Mouse (Mus musculus) hindbrain, embryonic 10.5 days (tissue): ENCODE data around the gene Fxyd5. TPM values are rescaled to one million over a fixed set of nuclear protein-coding genes. Genes with fewer than 3 reads are reported as not detected.

Experiments
- DNase-seq: peaks from one replicate; pipeline ENCODE4 v3.0.0-alpha.2; 2017; ENCODE audit warnings: low spot score
- H3K27ac ChIP-seq: fragments of 300-500 bp; sonication (generic); 2 replicates; pipeline ENCODE4 v1.5.1; 2016; ENCODE audit warnings: mild to moderate bottlenecking, moderate library complexity
- H3K27me3 ChIP-seq: fragments of 300-500 bp; sonication (generic); 2 replicates; pipeline ENCODE4 v1.6.1; 2016; ENCODE audit warnings: mild to moderate bottlenecking; ENCODE audit not compliant: poor library complexity, insufficient read depth, severe bottlenecking
- H3K36me3 ChIP-seq: fragments of 300-500 bp; sonication (generic); 2 replicates; pipeline ENCODE4 v1.6.1; 2016; ENCODE audit warnings: mild to moderate bottlenecking, moderate library complexity
- H3K4me1 ChIP-seq: fragments of 300-500 bp; sonication (generic); replicated peaks from 2 replicates; pipeline ENCODE4 v1.6.1; 2016; ENCODE audit warnings: mild to moderate bottlenecking
- H3K4me3 ChIP-seq: fragments of 300-500 bp; sonication (generic); 2 replicates; pipeline ENCODE4 v1.5.1; 2016; ENCODE audit warnings: mild to moderate bottlenecking, moderate library complexity
- H3K9me3 ChIP-seq: fragments of 300-500 bp; sonication (generic); 2 replicates; pipeline ENCODE4 v1.6.1; 2016; ENCODE audit warnings: mild to moderate bottlenecking, moderate library complexity
- WGBS: fragments of 180-500 bp; shearing (Covaris S2); methylation state at CpG from one replicate; pipeline ENCODE4 v1.1.7; 2016; 5-methylcytosine and 5-hydroxymethylcytosine counted together
- polyA plus RNA-seq: library from polyadenylated mRNA; unstranded; fragments of >200 nt; fragmentation: Nextera tagmentation; extraction: Ambion mirVana; gene quantifications from 2 replicates; pipeline ENCODE4 v1.2.1, GENCODE M21; 2016

Gene Fxyd5
- polyA plus RNA-seq = 11.6 and 14.7 TPM in 2 replicates

GRCm38 (mm10) chr7:31042431-31042910 lies at the start of gene Fxyd5:
Gene Fxyd5 (minus strand): TSS chr7:31042481.
- Histone ChIP-seq H3K36me3 (no peaks in the 10 kb centered on the region), H3K4me1 (peaks cover 14% of the 10 kb centered on the region), H3K9me3 (no peaks in the 10 kb centered on the region), H3K4me3 (peak within 1 kb of the TSS; percentile 42), H3K27ac (peak within 1 kb of the TSS; percentile 40), H3K27me3 (peaks cover 64% of the 10 kb centered on the region)
- DNase-seq = no peak
- 40% methylated on average over 10 of the region's 10 CpGs for whole genome bisulfite sequencing

GRCm38 (mm10) chr7:31089721-31090120 lies 47.4 kb upstream of the Fxyd5 start:
- no peak overlapping the region for H3K4me3 ChIP-seq
- H3K27me3 ChIP-seq = no peaks in the 10 kb centered on the region
- no peak overlapping the region for H3K27ac ChIP-seq
- peaks cover 17% of the 10 kb centered on the region for H3K4me1 ChIP-seq
- no peak for DNase-seq
- H3K9me3 ChIP-seq = 0 out of 2 replicates have a peak, but pooled peaks cover 3% of the 10 kb centered on the region
- WGBS = 95% methylated on average over 2 of the region's 2 CpGs
- H3K36me3 ChIP-seq = no peaks in the 10 kb centered on the region

GRCm38 (mm10) chr7:31088206-31088605 lies 45.9 kb upstream of the Fxyd5 start:
- Histone ChIP-seq H3K27me3 (no peaks in the 10 kb centered on the region), H3K4me1 (peaks cover 29% of the 10 kb centered on the region), H3K36me3 (no peaks in the 10 kb centered on the region), H3K27ac (peak overlapping the region; percentile 35; the same call in 1 of the 2 replicates), H3K9me3 (0 out of 2 replicates have a peak, but pooled peaks cover 3% of the 10 kb centered on the region), H3K4me3 (no peak overlapping the region)
- no peak for DNase-seq
- 73% methylated on average over 3 of the region's 3 CpGs for WGBS

- WGBS = 60% methylated on average over 2 of the region's 2 CpGs
- Histone ChIP-seq H3K9me3 (0 out of 2 replicates have a peak, but pooled peaks cover 3% of the 10 kb centered on the region), H3K36me3 (no peaks in the 10 kb centered on the region), H3K27ac (0 out of 2 replicates have a peak overlapping the region, but pooled peaks have one; percentile 81), H3K4me3 (no peak overlapping the region), H3K4me1 (peaks cover 36% of the 10 kb centered on the region), H3K27me3 (no peaks in the 10 kb centered on the region)
- no peak for DNase-seq
Measured at GRCm38 (mm10) chr7:31087262-31087661, 45.0 kb upstream of the Fxyd5 start.

GRCm38 (mm10) chr7:31086175-31086755 lies 44.0 kb upstream of the Fxyd5 start:
- WGBS = 90% methylated on average over 9 of the region's 9 CpGs
- no peaks in the 10 kb centered on the region for H3K36me3 ChIP-seq
- H3K9me3 ChIP-seq = 0 out of 2 replicates have a peak, but pooled peaks cover 3% of the 10 kb centered on the region
- H3K27me3 ChIP-seq = no peaks in the 10 kb centered on the region
- H3K27ac ChIP-seq = peak overlapping the region; percentile 81
- no peak overlapping the region for H3K4me3 ChIP-seq
- no peak for DNase-seq
- peaks cover 36% of the 10 kb centered on the region for H3K4me1 ChIP-seq

GRCm38 (mm10) chr7:31085171-31085570 lies 42.9 kb upstream of the Fxyd5 start:
- 25% methylated on average over 3 of the region's 3 CpGs for WGBS

GRCm38 (mm10) chr7:31084140-31084539 lies 41.9 kb upstream of the Fxyd5 start:
- DNase-seq = no peak
- Histone ChIP-seq H3K27me3 (no peaks in the 10 kb centered on the region), H3K4me3 (no peak overlapping the region), H3K9me3 (peaks cover 5% of the 10 kb centered on the region; the same call in 1 of the 2 replicates), H3K27ac (peak overlapping the region; percentile 74), H3K36me3 (no peaks in the 10 kb centered on the region), H3K4me1 (peaks cover 36% of the 10 kb centered on the region)
- WGBS = 57% methylated on average over 9 of the region's 9 CpGs

More at GRCm38 (mm10) chr7:31085171-31085570, 42.9 kb upstream of the Fxyd5 start:
- no peaks in the 10 kb centered on the region for H3K36me3 ChIP-seq
- H3K9me3 ChIP-seq = peaks cover 7% of the 10 kb centered on the region; the same call in 1 of the 2 replicates
- DNase-seq = peak; percentile 52
- H3K27me3 ChIP-seq = no peaks in the 10 kb centered on the region
- H3K4me1 ChIP-seq = peaks cover 36% of the 10 kb centered on the region
- H3K27ac ChIP-seq = peak overlapping the region; percentile 81
- H3K4me3 ChIP-seq = no peak overlapping the region

- H3K36me3 ChIP-seq = no peaks in the 10 kb centered on the region
- DNase-seq = peak; percentile 34
- H3K4me3 ChIP-seq = no peak overlapping the region
- H3K27me3 ChIP-seq = no peaks in the 10 kb centered on the region
- WGBS = 63% methylated on average over 14 of the region's 14 CpGs
- H3K4me1 ChIP-seq = peaks cover 38% of the 10 kb centered on the region
- peaks cover 5% of the 10 kb centered on the region; the same call in 1 of the 2 replicates for H3K9me3 ChIP-seq
- H3K27ac ChIP-seq = peak overlapping the region; percentile 74
Measured at GRCm38 (mm10) chr7:31082831-31083588, 40.7 kb upstream of the Fxyd5 start.

- Histone ChIP-seq H3K9me3 (peaks cover 5% of the 10 kb centered on the region; the same call in 1 of the 2 replicates), H3K27me3 (no peaks in the 10 kb centered on the region), H3K36me3 (no peaks in the 10 kb centered on the region), H3K4me3 (no peak overlapping the region), H3K27ac (no peak overlapping the region), H3K4me1 (peaks cover 47% of the 10 kb centered on the region)
- DNase-seq = no peak
Measured at GRCm38 (mm10) chr7:31082106-31082505, 39.8 kb upstream of the Fxyd5 start.

- DNase-seq = no peak
- Histone ChIP-seq H3K27ac (0 out of 2 replicates have a peak overlapping the region, but pooled peaks have one; percentile 36), H3K36me3 (no peaks in the 10 kb centered on the region), H3K4me1 (peaks cover 55% of the 10 kb centered on the region), H3K4me3 (no peak overlapping the region), H3K9me3 (peaks cover 5% of the 10 kb centered on the region; the same call in 1 of the 2 replicates), H3K27me3 (no peaks in the 10 kb centered on the region)
- 53% methylated on average over 1 of the region's 1 CpGs for WGBS
Measured at GRCm38 (mm10) chr7:31081106-31081505, 38.8 kb upstream of the Fxyd5 start.

- H3K36me3 ChIP-seq = no peaks in the 10 kb centered on the region
- WGBS = 55% methylated on average over 3 of the region's 3 CpGs
- DNase-seq = no peak
- peaks cover 5% of the 10 kb centered on the region; the same call in 1 of the 2 replicates for H3K9me3 ChIP-seq
- H3K27ac ChIP-seq = no peak overlapping the region
- H3K4me1 ChIP-seq = peaks cover 50% of the 10 kb centered on the region
- no peaks in the 10 kb centered on the region for H3K27me3 ChIP-seq
- no peak overlapping the region for H3K4me3 ChIP-seq
Measured at GRCm38 (mm10) chr7:31080611-31081010, 38.3 kb upstream of the Fxyd5 start.

- no peaks in the 10 kb centered on the region for H3K27me3 ChIP-seq
- 88% methylated on average over 8 of the region's 8 CpGs for WGBS
- peaks cover 44% of the 10 kb centered on the region for H3K4me1 ChIP-seq
- H3K4me3 ChIP-seq = no peak overlapping the region
- no peak for DNase-seq
- H3K9me3 ChIP-seq = peaks cover 5% of the 10 kb centered on the region; the same call in 1 of the 2 replicates
- H3K27ac ChIP-seq = no peak overlapping the region
- no peaks in the 10 kb centered on the region for H3K36me3 ChIP-seq
Measured at GRCm38 (mm10) chr7:31079670-31080069, 37.4 kb upstream of the Fxyd5 start.
